Mouse (Mus musculus): ENCODE data around the gene Smc5.
A peak's percentile ranks its signal among the peaks of the same experiment; 100 is the strongest.

The Smc5 gene

DNA sequence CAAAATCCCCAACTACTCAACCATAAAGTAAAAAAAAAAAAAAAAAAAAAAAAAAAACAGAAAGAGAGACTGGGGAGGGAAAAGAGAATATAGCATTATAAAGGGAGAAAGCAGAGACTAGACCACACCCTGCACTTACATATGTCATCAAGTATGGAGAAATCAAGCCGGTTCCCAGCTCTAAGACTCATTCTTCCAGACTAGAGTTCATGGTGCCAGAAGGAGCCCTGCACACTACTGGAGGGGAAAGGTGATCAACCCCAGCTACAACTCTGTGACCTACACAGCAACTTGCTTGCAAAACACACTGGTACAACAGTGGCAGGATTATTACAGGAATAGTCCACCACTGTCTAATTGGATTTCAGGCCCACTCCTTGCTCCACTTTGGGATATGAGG, 84.0 kb downstream of the Smc5 start:
- no peak for DNase-seq (ENCODE audit: low spot score)

DNA sequence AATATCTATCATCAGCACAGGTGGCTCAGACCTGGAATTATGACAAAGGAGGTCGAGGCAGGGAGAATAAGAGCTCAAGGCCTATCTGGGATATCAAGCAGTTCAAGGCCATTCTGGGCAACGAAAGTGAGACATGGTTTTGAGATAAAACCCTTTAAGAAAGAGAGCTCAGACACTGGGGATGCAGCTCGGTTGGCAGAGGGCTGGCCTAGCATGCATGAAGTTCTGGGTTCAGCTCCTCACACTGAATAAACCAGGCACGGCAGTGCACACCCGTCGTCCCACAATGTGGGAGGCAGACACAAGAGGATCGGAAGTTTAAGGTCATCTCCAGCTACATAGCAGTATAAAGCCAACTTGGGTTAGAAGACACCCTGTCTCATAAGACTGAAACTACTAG, 84.7 kb downstream of the Smc5 start:
- no peak for DNase-seq (ENCODE audit: low spot score)

DNA sequence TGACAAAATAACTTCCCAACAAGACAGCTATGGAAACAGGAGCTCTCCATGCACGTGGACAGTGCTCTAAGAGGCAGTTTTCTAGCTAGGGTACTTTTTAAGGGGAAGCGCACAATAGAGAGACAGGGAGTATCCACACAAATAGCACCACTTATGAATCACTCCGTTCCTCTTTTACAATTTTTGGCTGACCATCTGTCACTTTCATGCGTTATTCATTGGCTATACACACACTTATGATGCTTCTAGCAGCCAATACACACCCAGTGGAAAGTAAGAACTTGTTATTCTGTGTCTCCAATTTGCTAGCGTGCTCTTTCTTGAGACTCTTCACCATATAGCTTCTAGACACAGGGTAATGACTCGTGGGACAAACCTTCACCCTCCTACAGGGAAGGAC, 86.0 kb downstream of the Smc5 start:
- no peak for DNase-seq (ENCODE audit: low spot score)

DNA sequence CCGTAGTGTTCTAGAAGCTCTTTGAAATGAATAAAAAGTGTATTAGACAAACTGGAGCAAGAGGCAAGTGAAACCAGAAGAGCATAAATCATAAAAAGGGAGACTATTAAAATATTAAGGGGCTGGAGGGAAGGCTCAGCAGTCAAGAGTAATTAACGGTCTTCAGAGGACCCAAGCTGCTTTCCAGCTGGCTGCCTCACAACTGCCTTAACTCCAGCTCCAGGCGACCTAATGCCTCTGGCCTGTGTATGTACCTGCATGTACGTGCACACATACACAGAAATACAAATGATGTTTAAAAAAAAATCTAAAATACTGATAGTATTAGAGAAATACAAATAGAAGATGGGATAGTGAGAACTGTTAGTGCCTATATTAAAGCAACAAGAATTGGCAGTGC, 89.6 kb downstream of the Smc5 start:
- no peak for DNase-seq (ENCODE audit: low spot score)

DNA sequence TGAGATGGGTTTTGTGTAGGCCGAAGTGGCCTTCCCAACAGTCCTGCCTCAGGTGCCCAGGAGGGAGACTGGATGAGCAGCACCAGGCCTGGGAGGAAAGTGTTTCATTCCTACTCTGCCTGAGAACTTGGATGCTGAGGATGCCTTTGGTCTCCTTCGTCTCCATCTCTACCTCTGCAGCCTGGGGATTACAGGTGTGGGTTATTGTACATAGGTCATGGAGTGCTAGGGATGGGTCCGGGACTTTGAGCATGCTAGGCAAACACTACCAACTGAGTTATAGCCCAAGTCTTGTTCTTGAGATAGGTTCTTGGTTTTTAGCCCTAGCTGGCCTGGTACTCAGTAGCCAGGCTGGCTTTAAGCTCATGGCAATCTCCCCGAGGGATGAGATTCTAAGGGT, 90.2 kb downstream of the Smc5 start:
- no peak for DNase-seq (ENCODE audit: low spot score)

DNA sequence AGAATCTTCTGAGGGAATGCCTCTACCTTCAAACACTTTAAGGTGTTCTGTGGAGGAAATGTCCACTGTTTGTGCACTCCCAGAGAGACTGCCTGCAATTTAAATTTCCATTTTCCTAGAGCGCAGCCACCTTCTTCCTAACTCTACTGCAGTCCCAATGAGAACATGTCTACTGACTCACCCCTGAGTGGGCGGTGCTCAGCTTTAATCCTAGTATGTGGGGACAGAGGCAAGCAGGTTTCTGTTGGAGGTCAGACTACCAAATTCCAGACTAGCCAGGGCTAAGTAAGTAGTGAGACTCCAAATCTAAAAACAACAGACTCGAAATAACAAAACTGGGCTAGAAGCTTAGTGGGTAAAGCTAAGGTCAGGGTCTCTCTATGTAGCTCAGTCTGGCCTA, 95.2 kb downstream of the Smc5 start:
- no peak for DNase-seq (ENCODE audit: low spot score)

DNA sequence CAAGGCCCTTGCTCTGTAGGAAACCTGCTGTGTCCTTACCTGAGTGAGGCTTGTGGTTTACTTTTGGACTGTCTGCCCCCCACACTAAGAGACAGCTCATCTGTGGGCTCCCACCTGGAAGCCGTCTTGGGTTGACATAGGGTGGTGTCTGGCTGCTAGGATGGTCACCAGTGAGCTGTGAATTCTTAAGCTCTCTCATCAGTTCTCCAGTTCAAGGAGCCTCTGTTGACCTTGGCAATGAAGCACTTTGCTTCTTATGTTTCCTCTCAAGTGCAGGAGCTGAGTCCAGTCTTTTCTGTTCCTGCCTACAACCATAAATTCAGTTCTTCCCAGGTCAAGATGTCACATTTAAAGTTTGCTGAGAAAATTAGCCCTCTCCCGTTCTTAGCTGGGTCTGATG, 98.2 kb downstream of the Smc5 start:
- no peak for DNase-seq (ENCODE audit: low spot score)

DNA sequence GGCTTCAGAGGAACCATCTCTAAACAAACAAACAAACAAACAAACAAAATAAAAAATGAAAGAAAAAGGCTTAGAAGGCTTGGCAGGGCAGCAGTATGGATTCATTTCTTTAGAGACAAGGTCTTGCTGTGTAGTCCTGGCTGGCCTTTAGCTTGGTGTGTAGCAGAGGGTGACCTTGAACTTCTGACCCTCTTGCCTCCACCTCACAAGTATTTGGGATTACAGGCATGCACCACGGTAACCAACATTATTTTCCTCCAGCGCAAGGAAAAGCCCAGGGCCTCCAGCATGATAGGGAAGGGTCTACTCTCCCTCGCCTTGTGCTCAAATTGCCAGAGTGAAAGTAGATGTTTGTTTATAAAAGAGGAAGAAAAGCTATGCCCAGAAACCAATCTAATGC, 98.6 kb downstream of the Smc5 start:
- no peak for DNase-seq (ENCODE audit: low spot score)

DNA sequence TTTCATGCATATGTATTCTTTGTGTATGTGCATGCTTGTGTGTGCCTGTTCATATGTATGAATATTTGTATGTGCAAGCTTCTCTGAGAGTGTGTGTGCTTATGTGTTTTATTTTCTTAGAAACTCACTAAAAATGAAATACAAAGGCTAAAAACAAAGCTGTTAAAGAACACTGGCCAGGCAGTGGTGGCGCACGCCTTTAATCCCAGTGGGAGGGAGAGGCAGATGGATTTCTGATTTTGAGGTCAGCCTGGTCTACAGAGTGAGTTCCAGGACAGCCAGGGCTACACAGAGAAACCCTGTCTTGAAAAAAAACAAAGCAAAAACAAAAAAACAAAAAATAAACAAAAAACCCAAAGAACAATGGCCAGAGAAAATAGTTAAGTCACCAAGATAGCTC, 102.6 kb downstream of the Smc5 start:
- no peak for DNase-seq (ENCODE audit: low spot score)

DNA sequence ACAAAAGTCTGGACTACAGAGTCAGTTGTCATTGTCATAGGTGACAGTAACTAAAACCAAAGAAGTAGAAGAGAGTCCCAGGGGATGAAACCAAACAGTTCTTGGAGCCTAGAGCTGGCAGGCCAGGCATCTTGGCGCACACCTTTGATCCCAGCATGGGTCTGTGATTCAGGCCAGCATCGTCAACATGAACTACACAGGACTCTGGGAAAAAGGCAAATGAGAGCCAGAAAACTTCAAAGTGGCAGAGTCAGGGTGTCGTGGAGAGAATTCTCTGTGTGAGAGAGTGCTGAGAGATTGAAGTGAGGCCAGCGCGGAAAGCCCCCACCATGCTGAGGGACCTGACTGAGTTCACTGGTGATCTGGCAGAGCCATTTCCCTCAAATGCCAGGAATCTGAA, 103.2 kb downstream of the Smc5 start:
- DNase-seq (ENCODE audit: low spot score), result no peak

DNA sequence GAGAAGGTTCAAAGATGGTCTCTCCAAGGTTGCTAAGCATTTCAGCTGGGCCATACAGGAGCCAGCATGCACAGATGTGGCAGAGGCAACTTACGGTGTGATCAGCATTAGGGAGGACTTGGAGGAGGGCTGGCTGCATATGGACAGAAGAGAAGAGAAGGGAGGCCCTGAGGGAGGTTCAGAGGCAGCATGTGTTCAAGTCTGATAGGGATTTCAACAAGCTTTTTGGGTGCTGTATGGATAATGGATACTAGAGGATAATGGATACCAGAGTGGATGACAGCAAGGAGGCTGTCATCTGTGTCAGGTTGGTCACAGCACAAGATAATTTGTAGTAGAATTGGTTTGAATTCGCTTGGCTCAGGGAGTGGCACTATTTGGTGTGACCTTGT, 104.0 kb downstream of the Smc5 start:
- no peak for DNase-seq (ENCODE audit: low spot score)

DNA sequence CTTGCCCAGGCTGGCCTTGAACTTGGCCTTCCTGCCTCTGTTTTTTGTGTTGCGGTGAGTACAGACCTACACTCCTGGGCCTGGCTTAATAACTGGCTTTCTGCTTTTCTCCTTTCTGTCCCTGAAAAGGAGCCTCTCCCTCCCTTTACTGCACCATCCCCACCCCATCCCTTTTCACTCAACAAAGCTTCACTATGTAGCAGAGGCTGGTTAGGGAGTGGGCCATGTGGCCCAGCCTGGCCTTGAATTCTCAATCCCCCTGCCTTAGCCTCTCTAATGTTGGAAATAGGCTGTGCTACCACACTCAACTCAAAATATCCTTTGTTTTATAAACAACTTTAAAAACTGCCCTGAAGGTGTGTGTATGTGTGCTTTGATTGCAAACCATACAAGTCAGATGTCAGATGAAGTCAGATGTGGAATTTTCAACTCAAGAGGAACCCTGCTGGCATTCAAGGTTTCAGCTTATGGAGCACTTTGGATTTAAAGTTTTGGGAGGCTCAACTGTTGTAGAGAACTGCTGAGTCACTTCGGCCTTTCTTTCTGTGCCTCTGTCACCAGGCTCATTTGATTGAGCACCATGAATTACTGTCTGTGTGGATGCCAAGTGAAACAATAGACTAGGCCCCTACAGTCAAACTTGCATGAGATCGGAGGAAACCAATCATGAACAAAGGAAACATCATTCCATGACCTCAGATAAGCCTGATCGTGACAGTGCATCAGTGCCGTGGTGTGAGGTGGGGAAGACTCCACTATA, 104.6 kb downstream of the Smc5 start:
- no peak for DNase-seq (ENCODE audit: low spot score)

DNA sequence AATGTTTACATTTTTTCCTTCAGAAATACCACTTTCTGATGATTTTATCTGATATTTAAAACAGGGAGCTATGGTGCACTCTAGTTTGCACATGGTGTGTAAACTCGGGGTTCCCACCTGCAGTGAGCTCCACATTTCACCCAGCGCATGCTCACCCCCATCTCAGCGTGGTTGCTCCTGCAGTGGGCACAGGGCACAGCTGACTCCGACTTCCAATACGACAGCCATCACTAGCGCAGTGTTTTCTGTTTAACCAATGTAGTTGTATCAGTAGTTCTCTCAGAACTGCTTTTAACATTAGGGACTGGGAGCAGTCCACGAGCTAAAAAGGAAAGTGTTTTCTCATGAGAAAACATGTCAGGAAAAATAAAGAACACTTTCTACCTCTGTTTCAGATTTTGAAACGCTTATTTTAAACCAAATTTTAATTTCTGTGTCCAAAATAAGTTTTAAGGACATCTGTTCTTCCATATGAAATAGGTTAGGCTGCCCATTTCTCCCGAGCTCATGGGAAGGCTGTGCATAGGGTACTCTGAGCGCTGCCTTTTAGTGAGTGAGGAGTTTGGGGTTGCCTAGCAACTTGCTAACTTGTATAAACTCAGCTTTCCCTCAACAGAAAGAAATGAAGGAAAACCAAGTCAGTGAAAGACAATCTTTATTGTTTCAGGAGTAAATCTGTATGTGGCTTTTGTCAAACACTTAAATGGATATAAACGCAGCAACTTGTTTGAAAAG, 107.0 kb downstream of the Smc5 start:
- DNase-seq (ENCODE audit: low spot score), result no peak

DNA sequence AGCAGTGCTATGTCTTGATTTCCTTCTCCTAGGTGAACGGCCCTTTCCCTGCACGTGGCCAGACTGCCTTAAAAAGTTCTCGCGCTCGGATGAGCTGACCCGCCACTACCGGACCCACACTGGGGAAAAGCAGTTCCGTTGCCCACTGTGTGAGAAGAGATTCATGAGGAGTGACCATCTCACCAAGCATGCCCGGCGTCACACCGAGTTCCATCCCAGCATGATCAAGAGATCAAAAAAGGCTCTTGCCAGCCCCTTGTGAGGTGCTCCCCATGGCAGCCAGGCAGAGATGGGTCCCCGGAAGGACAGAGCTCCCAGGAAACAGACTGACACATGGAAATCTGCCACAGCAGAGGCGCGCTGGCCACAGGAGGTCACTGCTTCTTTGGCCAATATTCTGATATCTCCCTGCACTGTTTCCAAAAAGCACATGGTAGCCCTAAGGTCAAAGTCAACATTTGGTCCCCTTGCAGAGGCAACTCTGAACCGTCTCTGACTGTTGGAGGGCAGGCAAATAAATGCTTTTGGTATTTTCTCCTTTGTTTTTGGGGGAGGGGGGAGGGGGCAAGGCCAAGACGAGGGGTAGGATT, 109.0 kb downstream of the Smc5 start:
- no peak for DNase-seq (ENCODE audit: low spot score)

DNA sequence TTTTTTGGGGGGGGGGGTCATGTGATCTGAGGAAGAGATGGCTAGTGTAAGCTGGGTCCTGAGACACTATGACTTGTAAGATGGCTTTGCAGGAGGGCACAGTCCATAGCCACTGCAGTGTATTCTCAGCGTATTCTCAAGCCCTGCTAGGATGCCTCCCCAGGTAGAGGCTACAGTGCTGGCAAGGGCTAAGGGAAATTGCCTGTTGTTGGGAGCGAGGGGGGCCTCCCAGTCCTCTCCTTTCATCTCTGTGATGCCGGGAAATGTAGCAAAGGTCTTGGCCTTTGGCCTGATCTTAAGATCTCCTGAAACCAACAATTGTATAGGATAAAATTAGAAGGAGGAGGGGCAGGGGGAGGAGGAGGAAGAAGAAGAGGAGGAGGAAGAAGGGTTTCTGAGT, 110.3 kb downstream of the Smc5 start:
- no peak for DNase-seq (ENCODE audit: low spot score)

DNA sequence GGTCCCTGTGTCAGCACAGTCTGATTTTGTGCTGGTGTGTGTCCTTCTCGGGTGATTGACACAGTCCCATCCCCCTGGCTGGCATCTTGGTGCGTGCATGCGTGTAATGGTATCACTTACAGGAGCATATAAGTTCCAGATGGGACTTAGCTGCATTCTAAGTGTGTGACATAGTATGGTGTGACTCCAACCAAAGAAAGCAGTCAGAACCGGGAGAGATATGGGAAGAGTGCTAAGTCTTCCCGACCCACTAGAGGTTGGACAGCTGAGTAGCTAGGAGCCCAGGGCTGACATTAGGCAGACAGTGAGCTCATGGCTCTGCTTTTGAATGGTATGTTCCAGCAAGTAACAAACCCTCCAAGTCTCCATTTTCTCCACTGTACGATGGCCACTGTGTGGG, 110.8 kb downstream of the Smc5 start:
- no peak for DNase-seq (ENCODE audit: low spot score)

DNA sequence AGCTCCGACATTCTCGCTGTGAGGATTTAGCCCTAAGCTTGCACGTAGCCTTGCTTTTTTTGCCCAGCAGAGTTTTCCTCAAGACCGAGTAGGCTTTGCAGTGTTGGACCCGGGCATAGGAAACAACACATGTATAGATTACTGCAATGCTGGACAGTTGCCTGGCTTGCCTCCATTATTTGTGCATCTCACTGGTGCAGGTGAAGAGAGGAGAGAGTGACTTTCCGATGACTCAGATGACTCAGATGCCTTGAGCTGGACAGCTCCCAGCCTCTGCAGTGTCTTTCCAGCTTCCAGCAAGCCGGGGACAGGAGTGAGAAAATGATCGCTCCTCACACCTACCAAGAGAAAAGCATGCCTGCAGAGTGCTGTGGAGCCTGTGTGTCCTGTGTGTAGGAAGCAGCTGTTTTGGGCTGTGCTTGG, 111.3 kb downstream of the Smc5 start:
- peak; percentile 65 for DNase-seq (ENCODE audit: low spot score)

DNA sequence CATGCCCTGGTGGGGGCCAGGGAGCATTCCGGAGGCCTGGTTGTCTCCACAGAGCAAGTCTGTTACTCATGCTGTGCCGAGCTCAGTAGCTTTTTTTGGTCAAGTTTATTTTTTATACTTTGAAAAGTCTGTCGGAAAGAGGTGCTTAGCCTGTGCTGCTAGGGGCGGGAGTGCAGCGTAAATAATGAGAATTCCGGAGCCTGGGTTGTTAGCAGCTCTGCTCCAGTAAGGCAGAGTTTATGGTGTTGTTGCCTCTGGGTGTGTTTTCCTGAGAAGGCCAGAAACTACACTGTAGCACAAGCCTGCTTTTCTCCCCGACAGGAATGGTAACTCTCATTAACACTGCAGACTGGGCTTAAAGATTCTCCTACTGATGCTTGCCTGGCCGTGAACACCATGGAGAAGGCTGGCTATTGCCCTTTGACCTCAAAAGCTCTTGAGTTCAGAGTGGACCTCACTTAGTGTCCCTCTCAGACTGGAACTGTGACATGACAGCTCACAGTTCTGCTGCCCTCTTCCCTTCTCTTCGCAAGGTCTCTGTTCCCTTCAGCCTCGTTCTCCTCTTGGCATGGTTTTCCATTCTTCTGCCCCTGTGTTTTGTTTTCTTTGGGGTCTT, 113.8 kb downstream of the Smc5 start:
- no peak for DNase-seq (ENCODE audit: low spot score)

All from yolk sac, embryonic 10.5 days (tissue).